Mouse (Mus musculus) kidney, adult 9 months (tissue): ENCODE data around the gene Nxn.
A peak's percentile ranks its signal among the peaks of the same experiment; 100 is the strongest.

Experiments
- DNase-seq: peaks from one replicate; pipeline ENCODE4 v3.0.0; 2022

Gene Nxn

GRCm38 (mm10) chr11:76294078-76294477, 104.9 kb downstream of the Nxn start:
- no peak for DNase-seq

GRCm38 (mm10) chr11:76292831-76293230, 106.1 kb downstream of the Nxn start:
- peak; percentile 63 for DNase-seq

GRCm38 (mm10) chr11:76292398-76292797, 106.5 kb downstream of the Nxn start:
- peak; percentile 72 for DNase-seq

GRCm38 (mm10) chr11:76291960-76292359, 107.0 kb downstream of the Nxn start:
- no peak for DNase-seq

DNA sequence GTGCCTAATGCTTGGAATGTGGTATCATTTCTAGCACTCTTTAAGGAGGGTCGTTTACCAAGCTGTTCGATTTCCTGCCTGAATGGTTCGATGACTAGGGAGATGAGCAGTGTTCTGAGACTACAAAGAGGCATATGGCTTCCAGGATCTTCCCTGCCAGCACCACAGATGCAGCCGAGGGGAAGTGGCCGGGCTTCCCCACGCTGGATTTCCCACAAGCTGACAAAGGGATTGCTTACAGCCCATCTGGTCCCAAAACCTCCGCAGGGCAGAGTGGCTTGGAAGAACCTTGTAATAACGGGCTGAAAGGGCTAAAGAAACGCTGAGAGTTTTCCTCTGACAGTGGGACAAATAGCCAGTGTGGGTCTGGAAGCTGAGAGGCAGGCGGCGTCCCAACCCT, 108.6 kb downstream of the Nxn start:
- DNase-seq: no peak

DNA sequence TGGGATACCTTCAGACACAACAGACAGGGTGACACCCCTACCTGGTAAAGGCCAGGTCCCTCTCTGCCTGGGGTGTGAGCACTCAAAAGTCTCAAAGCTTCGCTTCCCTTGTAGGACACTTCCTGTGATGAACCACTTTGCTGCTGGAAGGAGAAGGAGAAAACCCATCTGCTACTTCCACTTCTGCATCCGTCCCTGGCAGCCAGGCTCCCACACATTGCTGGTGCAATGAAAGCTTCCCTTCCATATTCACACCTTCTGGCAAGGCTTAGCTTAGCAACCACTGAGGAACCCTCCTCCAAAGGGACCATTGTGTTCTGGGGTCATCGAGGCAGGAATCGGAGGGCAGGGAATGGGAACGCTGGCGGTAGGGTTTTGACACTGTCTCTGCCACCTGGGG, 110.3 kb downstream of the Nxn start:
- no peak for DNase-seq

GRCm38 (mm10) chr11:76287301-76287700, 111.6 kb downstream of the Nxn start:
- no peak for DNase-seq

GRCm38 (mm10) chr11:76286534-76287126, 112.3 kb downstream of the Nxn start:
- DNase-seq: no peak

GRCm38 (mm10) chr11:76285431-76286075, 113.4 kb downstream of the Nxn start:
- DNase-seq: peak; percentile 87

DNA sequence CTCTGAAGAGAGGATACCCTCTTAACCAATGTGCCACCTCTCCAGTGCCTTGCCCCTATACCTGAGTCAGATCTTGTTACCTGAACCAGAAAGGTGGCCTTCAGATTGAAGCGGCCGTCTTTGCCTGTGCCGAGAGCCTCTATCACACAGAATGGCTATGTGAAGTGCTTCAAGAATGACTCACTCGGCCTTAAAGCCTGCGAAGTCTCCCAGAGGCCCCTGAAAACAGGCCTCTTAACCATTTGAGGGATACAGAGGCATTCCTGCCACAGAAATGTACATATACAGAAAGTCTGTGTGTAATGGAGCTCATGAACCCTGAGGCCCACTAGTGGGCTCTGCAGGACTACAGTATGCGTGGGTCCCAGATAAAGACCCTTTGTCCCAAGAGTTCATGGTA, 115.1 kb downstream of the Nxn start:
- DNase-seq: no peak

DNA sequence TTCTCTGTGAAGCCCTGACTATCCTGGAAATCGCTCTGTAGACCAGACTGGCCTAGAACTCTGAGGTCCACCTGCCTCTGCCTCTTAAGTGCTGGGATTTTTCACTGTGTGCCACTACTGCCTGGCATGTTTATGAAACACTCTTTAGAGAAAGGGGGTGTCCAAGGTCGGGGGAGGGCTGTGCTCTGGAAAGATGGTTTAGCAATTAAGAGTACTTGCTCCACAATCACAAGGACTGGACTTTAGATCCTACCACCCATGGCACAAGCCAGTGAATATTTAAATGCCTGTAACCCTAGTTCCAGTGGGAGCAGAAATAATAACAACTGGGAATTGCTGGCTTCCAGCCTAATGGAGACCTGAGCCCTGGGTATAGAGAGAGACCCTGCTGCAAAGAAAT, 119.0 kb downstream of the Nxn start:
- DNase-seq: peak; percentile 80

- DNase-seq: no peak
Observed at GRCm38 (mm10) chr11:76278960-76279852, 119.7 kb downstream of the Nxn start.

DNA sequence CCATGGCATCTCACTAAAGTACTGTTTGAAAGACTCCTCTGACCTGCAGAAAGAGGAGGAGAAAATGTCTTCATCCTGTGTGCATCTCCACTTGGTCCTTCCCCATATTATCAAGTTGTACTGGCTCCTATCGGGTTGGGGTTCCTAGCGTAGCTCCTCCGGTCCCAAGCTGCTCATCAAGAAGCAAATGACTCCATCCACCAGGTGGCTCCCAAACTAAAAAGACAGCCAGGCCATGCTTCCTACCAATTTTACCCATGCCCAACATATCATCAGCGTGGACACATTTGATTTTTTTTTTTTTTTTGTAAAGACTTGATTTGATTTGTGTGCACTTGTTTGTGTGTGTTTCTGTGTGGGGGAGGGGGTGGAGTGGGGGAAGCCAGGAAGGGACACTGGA, 126.5 kb downstream of the Nxn start:
- peak; percentile 52 for DNase-seq

DNA sequence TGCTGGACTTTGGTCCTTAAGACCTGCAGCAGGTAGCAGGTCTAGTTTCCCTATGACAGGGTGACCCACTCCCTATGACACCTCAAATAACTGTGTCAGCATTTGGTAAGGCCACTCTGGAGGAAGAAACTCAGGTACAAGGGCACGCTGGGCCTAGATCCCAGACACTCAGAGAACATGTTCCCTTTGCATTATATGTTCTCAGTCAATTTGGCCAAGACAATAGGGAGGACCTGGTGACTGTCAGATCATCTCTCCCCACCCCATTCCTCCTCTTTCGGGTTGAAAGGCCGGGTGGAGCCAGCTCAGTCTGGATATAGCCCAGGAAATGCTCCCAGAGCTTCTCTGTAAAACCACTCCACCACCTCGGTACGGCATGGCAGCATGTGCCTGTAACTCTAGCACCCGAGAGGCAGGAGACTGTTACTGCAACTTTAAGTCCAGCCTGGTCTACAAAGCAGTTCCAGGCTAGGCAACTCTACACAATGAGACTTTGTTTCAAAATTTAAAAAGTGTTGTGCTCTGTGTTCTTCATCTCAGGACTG, 130.3 kb downstream of the Nxn start:
- DNase-seq: no peak

GRCm38 (mm10) chr11:76268001-76268459, 130.9 kb downstream of the Nxn start:
- no peak for DNase-seq

- no peak for DNase-seq
Observed at GRCm38 (mm10) chr11:76267550-76267949, 131.4 kb downstream of the Nxn start.

DNA sequence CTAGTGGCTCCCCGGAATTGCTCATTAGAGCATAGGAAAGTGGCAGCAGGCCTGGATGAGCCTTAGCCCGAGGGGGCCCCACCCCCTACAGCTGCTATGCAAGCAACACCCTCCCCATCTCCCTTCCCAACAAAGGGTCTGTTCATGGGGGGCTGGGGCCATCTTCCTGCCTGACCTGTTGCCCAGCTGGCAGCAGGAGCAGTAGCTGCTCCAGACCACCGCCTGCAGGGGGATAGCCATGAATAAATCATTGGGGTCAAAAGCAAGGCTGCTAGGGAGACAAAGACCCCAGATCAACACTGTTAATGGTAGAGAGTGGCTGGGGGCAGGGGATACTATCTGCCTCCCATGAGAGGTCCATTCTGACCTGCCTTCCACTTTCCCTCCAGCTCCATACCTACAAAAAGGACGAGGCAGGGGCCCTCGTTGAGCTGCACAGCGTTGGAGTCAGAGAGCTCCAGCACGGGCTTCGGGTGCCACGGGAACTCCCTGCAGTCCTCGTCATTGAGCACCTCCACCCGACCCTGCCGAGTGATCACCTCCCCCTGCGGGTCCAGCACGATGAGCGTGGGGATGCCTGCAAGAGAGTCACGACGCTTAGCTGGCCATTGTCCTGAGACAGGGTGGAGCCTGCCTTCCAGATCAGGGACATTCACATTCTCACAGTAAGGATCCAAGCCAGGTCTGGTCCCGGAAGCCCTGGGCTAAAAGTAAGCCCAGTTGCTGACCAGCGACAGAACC, 136.2 kb downstream of the Nxn start:
- DNase-seq: no peak

DNA sequence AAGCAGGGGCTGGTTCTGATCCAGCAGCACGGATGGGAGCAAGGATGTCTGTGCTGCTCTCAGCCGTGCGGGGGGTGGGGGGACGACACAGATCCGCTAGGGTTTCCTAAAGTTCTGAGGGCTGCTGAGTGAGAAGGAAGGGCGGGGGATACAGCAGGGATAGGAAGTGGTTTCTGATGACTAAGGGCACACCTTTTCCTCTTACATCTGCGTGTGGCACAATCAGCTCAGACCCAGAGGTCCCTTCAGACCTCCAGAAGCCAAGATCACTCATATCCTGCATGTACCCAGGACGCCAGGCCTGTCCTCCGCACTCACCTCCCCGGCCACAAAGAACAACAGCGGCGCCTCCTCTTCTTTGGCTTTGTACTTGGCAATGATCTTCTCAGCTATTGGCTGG, 137.7 kb downstream of the Nxn start:
- DNase-seq: peak; percentile 33

- DNase-seq: no peak
Observed at GRCm38 (mm10) chr11:76260208-76261050, 138.5 kb downstream of the Nxn start.

DNA sequence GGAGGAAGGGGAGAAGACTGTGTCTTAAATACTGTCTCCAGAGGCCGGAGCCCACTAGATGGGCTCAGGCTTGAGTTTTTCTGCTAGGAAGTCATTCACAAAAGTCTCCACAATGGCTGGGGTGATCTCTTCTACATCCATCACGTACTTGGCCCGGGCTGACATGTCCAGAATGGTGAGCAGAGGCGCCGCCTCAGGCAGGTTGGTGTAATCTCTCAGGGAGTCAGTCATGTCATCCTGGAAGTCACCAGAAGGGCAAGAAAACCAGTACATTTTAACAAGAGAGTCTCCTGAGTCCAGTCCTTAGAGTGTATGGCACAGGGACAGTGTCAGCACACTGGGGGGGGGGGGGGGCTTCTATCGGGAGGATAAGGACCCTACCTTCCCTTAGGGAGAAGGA, 140.4 kb downstream of the Nxn start:
- no peak for DNase-seq

GRCm38 (mm10) chr11:76257386-76257785, 141.6 kb downstream of the Nxn start:
- no peak for DNase-seq

GRCm38 (mm10) chr11:76256129-76256528, 142.8 kb downstream of the Nxn start:
- no peak for DNase-seq
